Mouse (Mus musculus) spleen, embryonic (tissue): ENCODE data around the gene Crat.

Source experiments
- CTCF ChIA-PET: fragments of 350-600 bp; sonication (Branson Sonifier 250); formaldehyde crosslinking; loops from one replicate; lab custom pipeline; 2022; lab: Charles Lee

The Crat gene

GRCm38 (mm10) chr2:30415157-30415935, at the start of gene Crat:
TSS of gene Crat (minus strand) at chr2:30415813.
- CTCF ChIA-PET, result no interaction called here

- CTCF ChIA-PET, result interaction anchor here (1.3 kb wide), 1 partner anchor 163 kb away, joined by 3 read pairs; no protein-coding TSS in a partner anchor
Measured at GRCm38 (mm10) chr2:30464411-30464810, 48.8 kb upstream of the Crat start.

GRCm38 (mm10) chr2:30463904-30464330, 48.3 kb upstream of the Crat start:
- CTCF ChIA-PET, result interaction anchor here (0.5 to 1.3 kb wide), 2 partner anchors 9 to 163 kb away, joined by 3 to 6 read pairs; no protein-coding TSS in a partner anchor

GRCm38 (mm10) chr2:30463341-30463761, 47.7 kb upstream of the Crat start:
- CTCF ChIA-PET, result interaction anchor here (0.5 to 1.3 kb wide), 2 partner anchors 9 to 164 kb away, joined by 3 to 6 read pairs; no protein-coding TSS in a partner anchor

- CTCF ChIA-PET, result no interaction called here
Measured at GRCm38 (mm10) chr2:30459241-30459640, 43.6 kb upstream of the Crat start.

GRCm38 (mm10) chr2:30458349-30458748, 42.7 kb upstream of the Crat start:
- CTCF ChIA-PET, result no interaction called here

GRCm38 (mm10) chr2:30456104-30456980, 40.7 kb upstream of the Crat start:
- CTCF ChIA-PET, result no interaction called here

- CTCF ChIA-PET, result interaction anchor here (0.9 kb wide), 1 partner anchor 9 kb away, joined by 6 read pairs; no protein-coding TSS in a partner anchor
Measured at GRCm38 (mm10) chr2:30454587-30454986, 39.0 kb upstream of the Crat start.

- CTCF ChIA-PET, result no interaction called here
Measured at GRCm38 (mm10) chr2:30453570-30453969, 38.0 kb upstream of the Crat start.

GRCm38 (mm10) chr2:30451525-30451924, 35.9 kb upstream of the Crat start:
- CTCF ChIA-PET, result no interaction called here

GRCm38 (mm10) chr2:30450530-30450929, 34.9 kb upstream of the Crat start:
- CTCF ChIA-PET, result no interaction called here

- CTCF ChIA-PET, result no interaction called here
Measured at GRCm38 (mm10) chr2:30448371-30448770, 32.8 kb upstream of the Crat start.

- CTCF ChIA-PET, result interaction anchor here (0.5 to 0.6 kb wide), 2 partner anchors 14 to 30 kb away, joined by 3 to 11 read pairs; no protein-coding TSS in a partner anchor
Measured at GRCm38 (mm10) chr2:30446891-30447826, 31.5 kb upstream of the Crat start.

GRCm38 (mm10) chr2:30445312-30445711, 29.7 kb upstream of the Crat start:
- CTCF ChIA-PET, result interaction anchor here (0.7 kb wide), 1 partner anchor 29 kb away, joined by 3 read pairs; no protein-coding TSS in a partner anchor

- CTCF ChIA-PET, result no interaction called here
Measured at GRCm38 (mm10) chr2:30444450-30444849, 28.8 kb upstream of the Crat start.

GRCm38 (mm10) chr2:30444006-30444405, 28.4 kb upstream of the Crat start:
- CTCF ChIA-PET, result interaction anchor here (0.5 to 0.6 kb wide), 3 partner anchors 25 to 100 kb away, joined by 3 to 11 read pairs (median 5); no protein-coding TSS in a partner anchor

GRCm38 (mm10) chr2:30443281-30443680, 27.7 kb upstream of the Crat start:
- CTCF ChIA-PET, result interaction anchor here (0.6 to 0.9 kb wide), 2 partner anchors 24 to 26 kb away, joined by 3 read pairs; no protein-coding TSS in a partner anchor

- CTCF ChIA-PET, result interaction anchor here (1.9 kb wide), 1 partner anchor 26 kb away, joined by 30 read pairs; no protein-coding TSS in a partner anchor
Measured at GRCm38 (mm10) chr2:30442498-30442890, 26.9 kb upstream of the Crat start.

- CTCF ChIA-PET, result interaction anchor here (0.6 to 1.9 kb wide), 3 partner anchors 8 to 390 kb away, joined by 3 to 30 read pairs (median 11); no protein-coding TSS in a partner anchor
Measured at GRCm38 (mm10) chr2:30441518-30442497, 26.2 kb upstream of the Crat start.
